Mouse (Mus musculus): ENCODE measurements around the gene Nudcd3. TPM values are rescaled to one million over a fixed set of nuclear protein-coding genes. Genes with fewer than 3 reads are reported as not detected.

Nudcd3 gene
- 39.4 and 40.3 TPM in 2 replicates for polyA plus RNA-seq (2015; fragmentation: Nextera tagmentation; extraction: Ambion mirVana)

DNA sequence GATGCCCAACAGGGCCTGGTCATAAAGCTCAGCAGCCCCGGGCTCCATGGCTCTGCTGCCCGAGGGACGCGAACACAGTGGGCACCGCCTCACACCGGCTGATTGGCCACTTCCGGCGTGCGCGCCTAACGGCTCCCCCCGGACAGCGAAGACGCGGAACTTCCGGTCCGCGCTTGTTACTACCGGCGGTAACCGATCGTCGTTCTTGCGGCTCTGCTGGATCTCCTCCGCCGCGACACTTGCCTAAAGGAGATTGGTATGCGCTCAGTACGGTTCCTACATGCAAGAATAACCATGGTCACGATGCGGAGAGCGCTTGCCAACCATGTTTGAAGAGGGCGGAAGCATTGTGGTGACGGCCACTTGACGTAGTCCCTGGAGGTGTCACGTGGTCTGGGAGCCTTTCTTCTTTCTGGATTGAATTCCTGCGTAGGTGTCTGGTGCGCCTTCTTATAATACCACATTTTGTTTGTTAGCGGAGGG, at the start of gene Nudcd3:
TSS of gene Nudcd3 (minus strand) at position 329 of the 483 bp plus-strand sequence.
- Histone ChIP-seq H3K4me3 (peak within 1 kb of the TSS; percentile 99), H3K9me3 (no peaks in the 10 kb centered on the region), H3K36me3 (0 out of 2 replicates have a peak, but pooled peaks cover 4% of the 10 kb centered on the region), H3K4me1 (peaks cover 16% of the 10 kb centered on the region; the same call in 1 of the 2 replicates), H3K27me3 (no peaks in the 10 kb centered on the region), H3K4me2 (peak within 1 kb of the TSS; percentile 89), H3K27ac (peak within 1 kb of the TSS; percentile 98), H3K9ac (peak within 1 kb of the TSS; percentile 93)
- under 1% methylated on average over 39 of the region's 39 CpGs for WGBS
- peak; percentile 96 for ATAC-seq (ENCODE audit: borderline replicate concordance, extremely low read depth, low FRiP score, low TSS enrichment)

DNA sequence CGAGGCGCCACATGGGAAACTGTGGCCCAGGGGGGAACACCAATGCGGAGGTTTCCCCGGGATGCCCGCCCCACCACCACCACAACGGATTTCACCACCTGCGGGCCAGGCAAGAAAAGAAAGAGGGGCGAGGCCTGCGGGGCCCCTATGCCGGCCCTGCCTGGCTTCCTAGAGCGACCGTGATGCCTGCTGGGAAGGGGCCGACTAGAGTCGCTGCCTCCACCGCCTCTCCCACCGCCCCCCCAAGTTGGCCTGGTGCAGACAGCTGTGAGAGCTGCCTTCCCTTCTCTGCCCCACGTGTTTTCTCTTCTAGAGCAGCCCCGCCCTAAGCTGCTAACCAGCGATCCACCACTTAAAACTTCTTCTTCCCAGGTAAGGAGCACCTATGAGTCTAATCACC, 44.5 kb upstream of the Nudcd3 start:
- H3K4me3 ChIP-seq, result no peak overlapping the region
- H3K9ac ChIP-seq, result no peak overlapping the region
- 52% methylated on average over 19 of the region's 19 CpGs for WGBS
- no peaks in the 10 kb centered on the region for H3K27me3 ChIP-seq
- ATAC-seq (ENCODE audit: borderline replicate concordance, extremely low read depth, low FRiP score, low TSS enrichment), result no peak
- H3K36me3 ChIP-seq, result no peaks in the 10 kb centered on the region
- no peaks in the 10 kb centered on the region for H3K9me3 ChIP-seq
- H3K27ac ChIP-seq, result no peak overlapping the region
- no peaks in the 10 kb centered on the region for H3K4me1 ChIP-seq
- no peak overlapping the region for H3K4me2 ChIP-seq

DNA sequence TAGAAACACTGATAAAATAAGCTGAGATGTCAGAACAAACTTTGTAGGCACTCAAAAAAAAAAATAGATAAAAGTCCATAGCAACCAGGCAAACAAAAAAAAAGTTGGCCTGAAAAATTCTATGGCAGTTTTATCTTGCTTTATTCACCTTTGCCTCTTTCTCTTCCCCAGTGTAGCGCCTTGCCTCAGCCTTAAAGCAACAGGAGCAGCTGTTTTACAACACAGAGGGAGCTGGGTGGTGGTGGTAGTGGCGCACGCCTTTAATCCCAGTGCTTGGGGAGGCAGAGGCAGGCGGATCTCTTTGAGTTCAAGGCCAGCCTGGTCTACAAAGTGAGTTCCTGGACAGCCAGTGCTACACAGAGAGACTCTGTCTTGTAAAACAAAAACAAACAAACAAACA, 32.8 kb upstream of the Nudcd3 start:
- no peak overlapping the region for H3K4me3 ChIP-seq
- H3K4me2 ChIP-seq, result no peak overlapping the region
- 81% methylated on average over 4 of the region's 4 CpGs for WGBS
- H3K9ac ChIP-seq, result no peak overlapping the region
- H3K27ac ChIP-seq, result no peak overlapping the region
- no peaks in the 10 kb centered on the region for H3K36me3 ChIP-seq
- no peaks in the 10 kb centered on the region for H3K4me1 ChIP-seq
- no peaks in the 10 kb centered on the region for H3K27me3 ChIP-seq
- ATAC-seq (ENCODE audit: borderline replicate concordance, extremely low read depth, low FRiP score, low TSS enrichment), result no peak
- peaks cover 5% of the 10 kb centered on the region; the same call in 1 of the 2 replicates for H3K9me3 ChIP-seq

DNA sequence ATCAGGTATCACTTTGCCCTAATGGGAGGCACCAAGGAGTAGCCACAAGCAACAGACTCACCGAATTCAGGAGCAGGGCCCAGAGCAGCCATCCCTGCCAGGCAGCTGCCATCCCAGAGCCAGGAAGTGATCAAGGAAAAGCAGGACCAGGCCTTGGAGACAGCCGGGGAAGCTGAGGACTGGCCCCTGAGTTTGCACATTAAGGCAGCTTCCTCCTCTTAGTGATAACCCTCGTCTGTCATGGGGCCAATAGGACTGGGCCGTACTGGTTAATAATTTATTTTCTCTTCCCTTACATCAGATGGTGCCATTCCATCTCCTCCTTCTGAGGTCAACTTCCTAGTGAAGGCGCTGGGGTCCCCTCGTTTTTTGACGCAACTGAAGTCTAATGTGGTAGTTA, 29.8 kb upstream of the Nudcd3 start, which contains the start of gene Npc1l1:
TSS of gene Npc1l1 (minus strand) at position 132 of the 400 bp plus-strand sequence.
- WGBS, result 65% methylated on average over 7 of the region's 7 CpGs
- Histone ChIP-seq H3K4me2 (no peak within 1 kb of the TSS), H3K27ac (no peak within 1 kb of the TSS), H3K27me3 (no peaks in the 10 kb centered on the region), H3K9ac (no peak within 1 kb of the TSS), H3K36me3 (no peaks in the 10 kb centered on the region), H3K4me3 (no peak within 1 kb of the TSS), H3K4me1 (no peaks in the 10 kb centered on the region), H3K9me3 (peaks cover 3% of the 10 kb centered on the region; the same call in 1 of the 2 replicates)
- ATAC-seq (ENCODE audit: borderline replicate concordance, extremely low read depth, low FRiP score, low TSS enrichment), result no peak

DNA sequence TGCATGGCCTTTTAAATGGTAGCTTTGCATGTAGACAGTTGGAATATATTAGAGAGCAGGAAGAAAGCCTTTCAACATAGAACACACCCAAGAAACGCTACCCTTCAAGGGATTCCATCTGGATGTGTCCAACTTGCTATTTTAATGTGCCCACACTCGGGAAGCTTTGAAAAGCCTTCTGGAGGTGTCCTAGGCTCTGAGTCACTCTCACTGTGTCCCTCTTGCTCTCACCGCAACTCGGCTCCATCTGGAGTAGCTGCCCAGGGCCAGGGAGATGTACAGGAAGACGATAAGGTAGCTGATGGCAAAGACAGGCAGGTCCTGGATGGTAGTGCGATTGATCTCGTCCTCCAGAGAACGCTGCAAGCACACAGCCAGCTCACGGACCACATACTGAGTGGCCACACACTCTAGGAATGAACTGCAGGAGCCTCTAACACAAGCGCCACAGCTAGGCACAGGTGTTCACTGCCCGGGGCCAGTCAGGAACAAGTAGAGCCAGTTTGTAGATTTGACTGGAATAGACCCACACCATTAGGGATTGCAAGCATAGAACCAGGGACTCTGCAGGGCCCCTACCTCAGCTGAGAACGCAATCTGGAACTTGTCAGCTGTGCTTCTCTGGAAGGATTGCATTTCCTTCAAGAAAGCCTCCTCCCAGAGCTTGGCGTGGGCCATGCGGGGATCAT, 24.5 kb upstream of the Nudcd3 start:
- no peaks in the 10 kb centered on the region for H3K9me3 ChIP-seq
- no peaks in the 10 kb centered on the region for H3K4me1 ChIP-seq
- ATAC-seq (ENCODE audit: borderline replicate concordance, extremely low read depth, low FRiP score, low TSS enrichment), result no peak
- no peaks in the 10 kb centered on the region for H3K36me3 ChIP-seq
- H3K4me3 ChIP-seq, result no peak overlapping the region
- no peaks in the 10 kb centered on the region for H3K27me3 ChIP-seq
- no peak overlapping the region for H3K9ac ChIP-seq
- H3K4me2 ChIP-seq, result no peak overlapping the region
- 75% methylated on average over 14 of the region's 14 CpGs for WGBS
- H3K27ac ChIP-seq, result no peak overlapping the region

DNA sequence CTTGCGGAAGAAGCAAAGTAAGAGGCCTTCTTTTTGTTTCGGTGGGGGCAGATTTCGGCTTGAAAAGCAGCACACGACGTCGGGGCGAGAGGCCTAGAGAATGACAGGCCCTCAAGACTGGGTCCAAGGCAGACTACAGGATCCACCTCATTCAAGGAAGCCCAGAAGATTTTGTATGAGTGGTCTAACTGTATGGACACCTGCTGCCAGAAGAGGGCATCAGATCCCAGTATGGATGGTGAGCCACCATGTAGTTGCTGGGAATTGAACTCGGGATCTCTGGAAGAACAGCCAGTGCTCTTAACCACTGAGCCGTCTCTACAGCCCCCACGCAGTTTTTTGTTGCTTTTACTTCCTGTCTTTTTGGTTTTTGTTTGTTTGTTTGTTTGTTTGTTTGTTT, 22.0 kb upstream of the Nudcd3 start:
- Histone ChIP-seq H3K27ac (no peak overlapping the region), H3K36me3 (no peaks in the 10 kb centered on the region), H3K9me3 (no peaks in the 10 kb centered on the region), H3K4me3 (no peak overlapping the region), H3K4me2 (no peak overlapping the region), H3K9ac (no peak overlapping the region), H3K4me1 (no peaks in the 10 kb centered on the region), H3K27me3 (no peaks in the 10 kb centered on the region)
- ATAC-seq (ENCODE audit: borderline replicate concordance, extremely low read depth, low FRiP score, low TSS enrichment), result no peak
- WGBS, result 94% methylated on average over 10 of the region's 10 CpGs

DNA sequence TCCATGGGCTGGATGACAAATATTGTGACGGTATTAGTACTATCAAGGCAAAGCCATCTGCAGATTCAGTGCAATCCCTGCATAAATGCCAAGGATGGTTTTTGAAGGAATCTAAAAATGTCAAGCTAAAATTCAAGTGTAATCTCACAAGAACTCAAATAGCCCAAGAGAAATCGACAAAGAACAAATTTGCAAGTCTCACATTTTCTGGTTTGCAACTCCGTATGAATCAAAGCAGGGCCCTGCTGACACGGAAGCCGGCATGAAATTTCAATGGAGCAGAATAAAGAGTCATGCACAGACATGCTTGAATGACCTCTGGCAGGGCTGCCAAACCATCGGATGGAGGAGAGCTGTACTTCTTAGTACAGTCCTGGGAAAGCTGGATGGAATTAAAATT, 19.8 kb upstream of the Nudcd3 start:
- Histone ChIP-seq H3K9me3 (no peaks in the 10 kb centered on the region), H3K27me3 (no peaks in the 10 kb centered on the region), H3K4me3 (no peak overlapping the region), H3K4me1 (no peaks in the 10 kb centered on the region), H3K4me2 (no peak overlapping the region), H3K9ac (no peak overlapping the region), H3K27ac (no peak overlapping the region), H3K36me3 (no peaks in the 10 kb centered on the region)
- no peak for ATAC-seq (ENCODE audit: borderline replicate concordance, extremely low read depth, low FRiP score, low TSS enrichment)
- WGBS, result 87% methylated on average over 6 of the region's 6 CpGs

DNA sequence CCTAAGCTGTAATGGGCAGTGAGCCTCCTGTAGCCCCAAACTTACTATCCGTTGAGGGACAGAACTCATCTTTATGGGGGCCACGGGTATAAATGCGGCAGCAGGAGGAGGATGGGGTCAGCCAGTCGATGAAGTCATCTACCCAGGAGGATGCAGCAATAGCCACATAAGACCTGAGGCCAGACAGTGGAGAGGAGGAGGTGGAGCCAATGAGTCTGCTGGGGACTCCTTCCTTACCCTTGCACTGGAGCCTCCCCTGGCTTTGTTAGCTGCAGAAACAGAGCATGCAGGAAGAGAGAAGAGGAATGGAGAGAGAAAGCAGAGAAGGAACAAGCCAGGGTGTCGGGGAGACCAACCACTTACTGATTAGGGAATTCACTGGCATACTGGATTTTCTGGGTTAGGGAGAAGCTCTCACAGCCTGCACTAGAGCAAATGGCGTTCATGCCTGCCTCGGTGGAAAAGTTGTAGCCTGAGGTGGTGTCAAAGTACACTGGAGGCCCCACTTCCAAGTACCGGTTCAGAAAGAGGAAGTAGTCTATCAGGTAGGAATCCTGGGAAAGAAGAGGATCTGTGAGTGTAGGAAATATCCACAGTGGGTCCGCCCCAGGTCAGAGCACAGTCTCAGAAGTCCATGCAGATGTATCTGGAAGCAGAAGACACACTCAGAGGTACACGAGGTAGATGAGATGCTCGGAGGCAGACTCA, 18.1 kb upstream of the Nudcd3 start:
- Histone ChIP-seq H3K4me1 (no peaks in the 10 kb centered on the region), H3K4me2 (no peak overlapping the region), H3K36me3 (no peaks in the 10 kb centered on the region), H3K9ac (no peak overlapping the region), H3K4me3 (no peak overlapping the region), H3K9me3 (no peaks in the 10 kb centered on the region), H3K27ac (no peak overlapping the region), H3K27me3 (no peaks in the 10 kb centered on the region)
- 70% methylated on average over 11 of the region's 11 CpGs for WGBS
- ATAC-seq (ENCODE audit: borderline replicate concordance, extremely low read depth, low FRiP score, low TSS enrichment), result no peak

DNA sequence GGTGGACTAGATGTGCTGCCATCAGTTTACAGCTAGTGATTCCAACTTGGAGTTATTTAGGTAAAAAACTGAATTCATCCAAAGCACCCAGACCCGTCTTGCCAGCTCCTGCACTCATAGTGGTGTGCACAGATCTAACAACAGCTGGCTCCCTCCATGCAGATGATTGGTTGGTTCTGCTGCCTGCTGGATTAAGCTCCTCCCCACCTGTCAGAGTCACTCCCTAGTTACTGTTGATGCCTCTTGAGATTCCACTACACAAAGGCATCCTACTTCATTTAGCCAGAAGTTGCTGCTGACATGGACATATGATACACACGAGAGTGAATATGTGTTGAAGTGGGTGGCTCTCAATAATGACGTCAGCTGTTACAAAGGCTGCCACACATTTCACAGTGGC, 16.6 kb upstream of the Nudcd3 start:
- Histone ChIP-seq H3K27me3 (no peaks in the 10 kb centered on the region), H3K9ac (no peak overlapping the region), H3K4me3 (no peak overlapping the region), H3K9me3 (no peaks in the 10 kb centered on the region), H3K4me2 (no peak overlapping the region), H3K36me3 (no peaks in the 10 kb centered on the region), H3K4me1 (no peaks in the 10 kb centered on the region), H3K27ac (no peak overlapping the region)
- 38% methylated on average over 3 of the region's 3 CpGs for WGBS
- ATAC-seq (ENCODE audit: borderline replicate concordance, extremely low read depth, low FRiP score, low TSS enrichment), result 0 out of 2 replicates have a peak, but pooled peaks have one; percentile 23

DNA sequence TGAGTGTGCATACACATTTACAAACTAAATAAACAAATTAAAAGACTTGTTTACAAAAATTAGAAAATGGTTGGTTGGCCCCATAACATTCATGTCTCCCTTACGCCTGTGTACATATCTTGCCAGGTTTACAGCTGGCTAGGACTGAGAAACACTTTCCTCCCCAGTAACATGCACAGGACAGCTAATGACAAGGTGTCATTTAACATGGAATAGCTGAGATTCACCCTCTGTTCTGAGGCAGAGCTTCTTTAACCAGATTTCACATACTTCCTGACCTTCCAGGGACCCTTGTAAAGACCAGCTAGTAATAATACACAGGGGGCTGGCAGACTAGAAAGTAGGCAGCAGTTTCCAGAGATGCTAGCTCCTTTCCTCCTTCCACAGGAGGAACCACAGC, 7.9 kb upstream of the Nudcd3 start:
- H3K27ac ChIP-seq, result no peak overlapping the region
- H3K4me3 ChIP-seq, result no peak overlapping the region
- WGBS, result 53% methylated on average over 1 of the region's 1 CpGs
- no peaks in the 10 kb centered on the region for H3K9me3 ChIP-seq
- H3K4me1 ChIP-seq, result no peaks in the 10 kb centered on the region
- H3K36me3 ChIP-seq, result no peaks in the 10 kb centered on the region
- H3K9ac ChIP-seq, result no peak overlapping the region
- no peaks in the 10 kb centered on the region for H3K27me3 ChIP-seq
- ATAC-seq (ENCODE audit: borderline replicate concordance, extremely low read depth, low FRiP score, low TSS enrichment), result no peak
- H3K4me2 ChIP-seq, result no peak overlapping the region

DNA sequence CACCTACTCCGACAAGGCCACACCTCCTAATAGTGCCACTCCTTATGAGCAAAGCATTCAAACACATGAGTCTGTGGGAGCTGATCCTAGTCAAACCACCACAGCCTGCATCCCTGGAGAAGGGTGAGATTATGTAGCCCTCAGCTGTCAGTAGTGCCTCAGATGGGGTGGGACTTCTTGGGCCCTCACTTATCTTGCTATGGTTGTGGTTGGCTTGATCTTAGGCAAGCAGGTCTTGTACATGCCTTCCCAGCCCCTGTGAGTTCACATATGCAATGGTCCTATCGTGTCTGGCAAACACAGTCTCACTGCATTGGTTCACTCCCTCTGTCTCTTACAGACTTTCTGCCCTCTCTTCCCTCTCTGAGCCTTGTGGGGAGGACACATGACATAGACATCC, 6.9 kb upstream of the Nudcd3 start:
- 73% methylated on average over 2 of the region's 2 CpGs for WGBS
- Histone ChIP-seq H3K27ac (no peak overlapping the region), H3K9ac (no peak overlapping the region), H3K4me1 (no peaks in the 10 kb centered on the region), H3K4me3 (no peak overlapping the region), H3K36me3 (no peaks in the 10 kb centered on the region), H3K4me2 (no peak overlapping the region), H3K9me3 (no peaks in the 10 kb centered on the region), H3K27me3 (no peaks in the 10 kb centered on the region)
- ATAC-seq (ENCODE audit: borderline replicate concordance, extremely low read depth, low FRiP score, low TSS enrichment), result no peak

DNA sequence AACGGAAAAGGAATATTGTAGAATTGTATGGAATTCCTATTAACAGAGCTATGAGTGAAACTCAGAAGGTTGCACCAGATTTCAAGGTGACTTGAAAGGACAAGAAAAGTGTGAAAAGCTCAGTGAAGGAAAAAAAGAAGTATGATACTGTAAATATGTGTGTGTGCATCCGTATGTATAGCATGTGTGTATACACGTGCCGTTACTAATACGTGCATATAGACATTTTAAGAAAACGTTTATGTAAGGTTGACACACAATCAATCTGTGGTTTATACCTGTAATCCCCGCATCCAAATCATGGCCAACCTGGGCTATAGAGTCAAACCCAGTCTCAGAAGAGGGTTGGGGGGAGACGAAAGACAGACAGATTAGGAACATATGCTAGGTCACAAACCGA, 355 bp upstream of the Nudcd3 start:
- Histone ChIP-seq H3K27me3 (no peaks in the 10 kb centered on the region), H3K4me1 (peaks cover 16% of the 10 kb centered on the region; the same call in 1 of the 2 replicates), H3K9me3 (no peaks in the 10 kb centered on the region), H3K9ac (peak overlapping the region; percentile 93), H3K27ac (peak overlapping the region; percentile 98), H3K4me2 (peak overlapping the region; percentile 89), H3K4me3 (peak overlapping the region; percentile 99), H3K36me3 (0 out of 2 replicates have a peak, but pooled peaks cover 4% of the 10 kb centered on the region)
- WGBS, result 24% methylated on average over 9 of the region's 9 CpGs
- ATAC-seq (ENCODE audit: borderline replicate concordance, extremely low read depth, low FRiP score, low TSS enrichment), result no peak
